Mouse (Mus musculus): ENCODE data around the gene Borcs8.

Borcs8 gene

DNA sequence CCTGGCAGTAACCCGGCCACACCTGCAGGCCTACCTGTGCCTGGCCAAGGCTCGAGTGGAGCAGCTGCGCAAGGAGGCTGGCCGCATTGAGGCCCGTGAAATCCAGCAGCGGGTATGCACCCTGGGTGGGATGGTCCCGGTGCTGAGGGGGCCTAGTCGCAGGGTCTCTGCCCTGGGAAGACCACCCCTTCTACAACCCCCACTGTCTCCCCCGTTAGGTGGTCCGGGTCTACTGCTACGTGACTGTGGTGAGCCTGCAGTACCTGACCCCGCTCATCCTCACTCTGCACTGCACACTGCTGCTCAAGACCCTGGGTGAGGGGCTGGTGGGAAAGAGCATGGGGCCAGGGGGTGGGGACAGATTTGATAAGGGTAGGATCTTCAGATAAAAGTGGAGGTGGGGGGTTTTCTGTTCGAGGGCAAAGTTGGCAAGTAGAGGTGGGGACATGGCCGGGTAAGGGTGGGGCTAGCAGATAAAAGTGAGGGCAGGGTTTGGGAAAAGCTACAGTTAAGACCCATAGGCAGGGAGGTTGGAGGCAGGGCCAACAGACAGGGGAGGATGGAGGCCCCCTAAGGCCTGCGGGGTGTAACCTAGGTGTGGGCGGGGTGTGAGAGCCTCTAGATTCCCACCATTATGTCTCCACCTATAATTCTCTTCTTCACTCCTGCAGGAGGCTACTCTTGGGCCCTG lies 42.1 kb downstream of the Borcs8 start:
- no peak for DNase-seq (ENCODE audit: low spot score)

- no peak for DNase-seq (ENCODE audit: low spot score)
Observed at GRCm38 (mm10) chr8:70181903-70182252, 42.6 kb downstream of the Borcs8 start.

DNA sequence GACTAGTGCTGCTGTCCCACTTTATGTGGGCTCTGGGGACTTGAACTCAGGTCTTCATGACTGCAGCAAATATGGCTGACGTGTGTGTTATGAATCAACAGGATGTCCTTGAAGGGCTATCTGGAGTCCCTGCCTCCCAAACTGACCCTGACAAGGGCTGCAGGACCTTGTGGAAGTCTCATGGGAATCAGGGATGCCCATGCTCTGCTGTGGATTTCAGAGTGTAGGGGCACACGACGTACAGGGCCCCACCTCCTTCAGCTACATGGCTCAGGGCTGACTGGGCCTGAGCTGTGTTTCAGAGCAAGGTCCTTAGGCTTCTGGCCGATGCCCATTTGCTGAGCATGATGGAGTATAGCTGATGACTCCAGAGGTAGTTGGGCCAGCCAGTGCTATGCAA lies 43.9 kb downstream of the Borcs8 start:
- no peak for DNase-seq (ENCODE audit: low spot score)

DNA sequence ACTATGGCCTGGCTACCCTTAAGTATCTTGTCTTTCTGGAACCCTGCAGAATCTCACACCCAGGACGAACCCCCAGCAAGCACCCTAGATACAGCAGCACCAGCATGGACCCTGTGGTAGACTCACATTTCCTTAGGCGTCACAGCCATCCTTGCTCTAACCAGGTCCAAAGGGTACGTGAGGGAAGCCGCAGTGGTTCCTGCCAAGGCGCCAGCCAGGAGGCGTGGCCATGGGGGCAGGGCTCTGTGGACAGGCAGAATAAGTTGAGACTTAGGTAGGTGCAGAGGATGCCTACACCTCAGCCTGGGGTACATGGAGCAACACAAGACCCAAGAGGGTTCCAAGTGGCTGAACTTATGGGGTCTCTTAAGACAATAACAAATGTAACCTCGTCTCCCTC lies 49.4 kb downstream of the Borcs8 start:
- no peak for DNase-seq (ENCODE audit: low spot score)

DNA sequence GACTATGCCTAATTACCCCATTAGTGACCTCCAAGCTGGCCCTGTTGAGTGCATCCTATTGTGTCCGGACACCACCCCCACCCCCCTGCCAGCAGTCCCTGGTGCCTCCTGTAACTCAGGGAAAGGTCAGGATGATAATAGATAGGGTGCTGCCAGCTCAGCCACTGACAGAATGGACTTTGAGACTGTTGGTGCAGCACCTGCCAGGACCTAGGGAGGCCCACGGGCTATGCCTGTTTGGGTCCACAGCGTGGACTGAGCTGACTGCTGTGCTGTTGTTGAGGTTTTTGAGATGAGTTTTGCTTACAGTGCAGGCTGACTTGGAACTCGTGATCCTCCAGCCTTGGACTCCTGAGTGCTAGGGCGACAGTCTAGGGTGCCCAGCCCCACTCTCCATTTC lies 53.9 kb downstream of the Borcs8 start:
- DNase-seq (ENCODE audit: low spot score) = no peak

GRCm38 (mm10) chr8:70194191-70194590 lies 54.9 kb downstream of the Borcs8 start:
- DNase-seq (ENCODE audit: low spot score) = no peak

GRCm38 (mm10) chr8:70195762-70196161 lies 56.5 kb downstream of the Borcs8 start:
- DNase-seq (ENCODE audit: low spot score) = no peak
